Mouse (Mus musculus): ENCODE measurements around the gene Rnf126. TPM values are rescaled to one million over a fixed set of nuclear protein-coding genes. Genes with fewer than 3 reads are reported as not detected.

Rnf126 gene
- polyA plus RNA-seq, 1 experiment: not detected

DNA sequence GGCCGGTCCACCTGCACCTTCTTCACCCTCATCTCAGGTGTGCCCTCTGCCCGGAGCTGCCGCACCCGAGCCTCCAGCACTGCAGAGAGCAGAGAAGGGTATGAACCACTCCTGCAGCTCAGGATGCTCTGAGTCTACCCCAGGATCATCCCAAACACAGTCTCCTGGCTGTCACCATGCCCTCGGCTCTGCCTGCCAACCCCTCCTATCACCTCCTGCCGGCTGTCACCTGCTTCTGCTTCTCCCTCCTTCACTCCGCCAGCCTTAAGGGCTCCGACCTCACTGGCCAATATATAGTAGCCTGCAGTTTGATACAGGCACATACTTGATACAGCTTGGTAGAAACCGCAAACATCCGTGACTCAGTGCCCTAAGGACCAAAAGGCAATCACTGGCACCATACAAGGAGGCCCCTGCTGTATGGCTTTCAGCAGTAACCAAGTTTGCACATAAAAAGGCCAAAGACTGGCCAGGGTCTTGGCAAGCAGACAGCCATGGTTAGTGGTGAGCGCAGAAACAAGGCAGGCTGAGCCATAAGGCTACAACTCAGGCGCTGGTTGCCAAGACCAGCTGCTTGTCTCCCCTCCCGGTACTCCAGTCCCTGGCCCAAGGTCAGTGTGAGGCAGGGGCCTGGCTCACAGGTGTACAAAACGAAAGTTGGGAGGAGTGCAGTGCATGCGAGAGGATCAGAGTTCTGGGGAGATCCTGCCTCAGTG is 22.9 kb downstream of the Rnf126 start:
- WGBS: 89% methylated on average over 15 of the region's 15 CpGs
- Histone ChIP-seq H3K4me3 (ENCODE audit: insufficient read depth, low read depth, low read length) (no peak overlapping the region), H3K4me1 (ENCODE audit: control insufficient read depth, insufficient read depth, low read length) (peaks cover 4% of the 10 kb centered on the region; the same call in 1 of the 2 replicates), H3K27ac (ENCODE audit: insufficient read depth, low read depth, low read length) (no peak overlapping the region)
- no peak for TF ChIP-seq CTCF (IDR thresholded peaks at IDR 0.05; ENCODE audit: insufficient read depth, low read depth, low read length)

DNA sequence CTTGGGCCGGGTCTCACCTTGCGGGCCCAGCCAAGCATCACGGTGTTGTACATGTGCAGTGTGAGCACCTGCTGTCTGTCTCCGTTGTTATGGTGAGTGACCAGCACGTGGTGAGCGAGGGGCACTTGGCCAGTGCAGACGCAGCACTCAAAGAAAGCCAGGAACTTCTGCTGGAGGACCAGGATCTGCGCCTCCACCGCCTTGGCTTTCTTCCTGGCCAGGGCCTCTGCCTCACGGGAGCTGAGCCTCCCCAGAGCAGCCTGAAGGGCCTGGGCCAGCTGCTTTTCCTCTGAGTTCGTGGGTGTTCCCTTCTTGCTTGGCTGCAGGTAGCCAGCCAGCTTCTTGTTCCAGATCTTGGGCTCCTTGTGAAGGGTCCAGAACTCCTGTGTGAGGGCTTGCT is 23.6 kb downstream of the Rnf126 start:
- Histone ChIP-seq H3K4me1 (ENCODE audit: control insufficient read depth, insufficient read depth, low read length) (peaks cover 4% of the 10 kb centered on the region; the same call in 1 of the 2 replicates), H3K27ac (ENCODE audit: insufficient read depth, low read depth, low read length) (no peak overlapping the region), H3K4me3 (ENCODE audit: insufficient read depth, low read depth, low read length) (no peak overlapping the region)
- 87% methylated on average over 11 of the region's 11 CpGs for WGBS
- TF ChIP-seq CTCF (IDR thresholded peaks at IDR 0.05; ENCODE audit: insufficient read depth, low read depth, low read length) (no peak), POLR2A (IDR thresholded peaks at IDR 0.05; ENCODE audit: insufficient read depth, low read depth, low read length) (no peak)

DNA sequence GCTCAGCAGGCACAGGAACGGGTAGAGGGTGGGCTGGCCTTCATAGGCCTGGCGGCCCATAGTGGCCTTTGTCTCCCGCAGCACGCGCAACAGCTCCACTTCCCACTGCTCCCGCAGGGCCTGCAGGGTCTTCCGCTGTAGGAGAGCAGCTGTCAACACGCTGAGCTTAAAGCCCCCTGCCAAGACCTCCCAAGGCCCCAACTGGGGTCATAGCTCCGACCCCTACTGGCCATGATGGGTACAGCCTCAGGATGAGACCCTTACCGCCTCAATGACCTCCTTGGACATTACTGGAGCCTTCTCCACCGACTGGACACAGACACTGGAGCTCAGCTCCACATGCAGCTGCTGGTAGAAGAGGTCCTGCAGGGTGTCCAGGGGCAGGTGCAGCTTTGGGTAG is 25.9 kb downstream of the Rnf126 start:
- WGBS: 51% methylated on average over 11 of the region's 11 CpGs
- peaks cover 4% of the 10 kb centered on the region; the same call in 1 of the 2 replicates for H3K4me1 ChIP-seq (ENCODE audit: control insufficient read depth, insufficient read depth, low read length)
- H3K4me3 ChIP-seq (ENCODE audit: insufficient read depth, low read depth, low read length): no peak overlapping the region
- H3K27ac ChIP-seq (ENCODE audit: insufficient read depth, low read depth, low read length): no peak overlapping the region
- TF ChIP-seq CTCF (IDR thresholded peaks at IDR 0.05; ENCODE audit: insufficient read depth, low read depth, low read length) (no peak), POLR2A (IDR thresholded peaks at IDR 0.05; ENCODE audit: insufficient read depth, low read depth, low read length) (no peak)

DNA sequence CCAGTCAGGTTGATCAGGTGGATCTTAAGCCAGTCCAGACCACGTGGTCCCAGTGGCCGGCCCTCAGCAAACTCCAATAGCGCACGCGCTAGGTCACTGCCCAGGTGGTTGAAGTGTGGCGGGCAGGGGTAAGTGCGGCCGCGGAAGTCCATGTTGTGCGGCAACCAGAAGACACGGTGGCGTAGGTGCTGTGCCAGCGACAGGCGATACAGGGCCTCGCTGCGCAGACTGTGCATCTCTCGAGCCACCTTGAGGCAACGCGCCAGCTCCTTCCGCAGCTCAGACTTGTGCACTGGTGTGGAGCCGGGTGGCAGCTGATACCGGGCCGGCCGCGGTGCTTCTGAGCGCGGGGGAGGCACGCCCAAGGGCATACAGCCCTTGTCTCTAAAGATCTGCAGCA is 27.5 kb downstream of the Rnf126 start:
- Histone ChIP-seq H3K4me3 (ENCODE audit: insufficient read depth, low read depth, low read length) (no peak overlapping the region), H3K27ac (ENCODE audit: insufficient read depth, low read depth, low read length) (no peak overlapping the region), H3K4me1 (ENCODE audit: control insufficient read depth, insufficient read depth, low read length) (no peaks in the 10 kb centered on the region)
- no peak for TF ChIP-seq POLR2A (IDR thresholded peaks at IDR 0.05; ENCODE audit: insufficient read depth, low read depth, low read length)
- 96% methylated on average over 28 of the region's 28 CpGs for WGBS

DNA sequence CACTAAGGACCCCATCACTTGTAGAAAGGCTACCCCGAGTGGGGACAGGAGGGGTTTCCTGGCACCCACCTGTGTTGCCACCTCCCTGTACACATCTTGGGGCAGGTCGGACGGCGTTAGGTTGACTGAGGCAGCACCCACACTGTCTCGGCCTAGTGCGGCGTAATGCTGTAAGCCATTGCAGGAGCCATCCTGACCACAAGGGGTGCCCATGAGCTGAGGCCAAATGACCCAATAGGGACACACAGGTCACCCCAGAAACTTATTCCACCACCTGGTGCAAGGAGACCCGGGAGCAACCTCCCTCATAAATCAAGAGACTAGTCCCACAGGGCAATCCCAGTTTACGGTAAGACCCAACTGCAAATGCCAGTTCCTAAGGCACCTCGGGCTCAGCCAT is 28.5 kb downstream of the Rnf126 start:
- H3K4me3 ChIP-seq (ENCODE audit: insufficient read depth, low read depth, low read length): no peak overlapping the region
- H3K27ac ChIP-seq (ENCODE audit: insufficient read depth, low read depth, low read length): no peak overlapping the region
- WGBS: 86% methylated on average over 10 of the region's 10 CpGs
- no peaks in the 10 kb centered on the region for H3K4me1 ChIP-seq (ENCODE audit: control insufficient read depth, insufficient read depth, low read length)
- TF ChIP-seq CTCF (IDR thresholded peaks at IDR 0.05; ENCODE audit: insufficient read depth, low read depth, low read length) (peak; percentile 35; the same call in 1 of the 2 replicates), POLR2A (IDR thresholded peaks at IDR 0.05; ENCODE audit: insufficient read depth, low read depth, low read length) (no peak)

DNA sequence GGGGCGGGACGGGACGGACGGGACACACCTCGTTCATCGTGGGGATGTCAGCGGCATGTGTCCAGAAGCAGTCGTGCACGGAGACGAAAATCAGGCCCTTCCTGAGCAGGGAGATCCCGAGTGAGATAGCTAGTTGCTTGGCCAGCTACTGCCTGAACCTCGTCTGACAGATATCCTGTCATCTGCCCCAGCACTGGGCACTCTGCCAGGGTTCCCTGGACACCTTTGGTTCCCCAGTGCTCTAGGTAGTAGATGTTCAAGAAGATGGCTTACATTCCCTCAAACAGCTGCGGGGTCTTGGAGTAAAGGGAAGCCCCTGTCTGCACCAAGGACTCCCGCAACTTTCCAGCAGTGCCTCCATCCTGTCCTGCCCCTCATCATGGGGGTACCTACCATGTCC is 30.0 kb downstream of the Rnf126 start:
- Histone ChIP-seq H3K27ac (ENCODE audit: insufficient read depth, low read depth, low read length) (no peak overlapping the region), H3K4me1 (ENCODE audit: control insufficient read depth, insufficient read depth, low read length) (no peaks in the 10 kb centered on the region), H3K4me3 (ENCODE audit: insufficient read depth, low read depth, low read length) (no peak overlapping the region)
- WGBS: 86% methylated on average over 14 of the region's 14 CpGs
- TF ChIP-seq POLR2A (IDR thresholded peaks at IDR 0.05; ENCODE audit: insufficient read depth, low read depth, low read length): no peak
- no peak for TF ChIP-seq CTCF (IDR thresholded peaks at IDR 0.05; ENCODE audit: insufficient read depth, low read depth, low read length)

DNA sequence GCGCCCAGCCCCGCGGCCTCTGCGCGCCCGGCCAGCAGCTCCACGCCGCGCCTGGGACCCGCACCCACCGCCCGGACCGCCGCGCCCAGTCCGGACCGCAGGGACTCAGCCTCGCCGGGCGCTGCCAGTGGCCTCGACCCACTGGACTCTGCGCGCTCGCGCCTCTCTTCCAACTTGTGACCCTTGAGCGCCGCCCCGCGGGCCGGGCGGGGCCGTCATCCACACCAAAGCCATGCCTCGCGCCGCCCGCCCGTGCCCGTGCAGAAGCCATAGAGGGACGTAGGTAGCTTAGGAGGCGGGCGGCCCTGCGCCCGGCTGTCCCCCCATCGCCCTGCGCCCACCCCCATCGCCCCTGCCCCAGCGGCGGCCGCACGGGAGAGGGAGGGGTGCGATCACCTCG is 31.4 kb downstream of the Rnf126 start:
- Histone ChIP-seq H3K4me1 (ENCODE audit: control insufficient read depth, insufficient read depth, low read length) (no peaks in the 10 kb centered on the region), H3K27ac (ENCODE audit: insufficient read depth, low read depth, low read length) (no peak overlapping the region), H3K4me3 (ENCODE audit: insufficient read depth, low read depth, low read length) (no peak overlapping the region)
- 57% methylated on average over 51 of the region's 52 CpGs for WGBS
- TF ChIP-seq CTCF (IDR thresholded peaks at IDR 0.05; ENCODE audit: insufficient read depth, low read depth, low read length) (no peak), POLR2A (IDR thresholded peaks at IDR 0.05; ENCODE audit: insufficient read depth, low read depth, low read length) (no peak)

DNA sequence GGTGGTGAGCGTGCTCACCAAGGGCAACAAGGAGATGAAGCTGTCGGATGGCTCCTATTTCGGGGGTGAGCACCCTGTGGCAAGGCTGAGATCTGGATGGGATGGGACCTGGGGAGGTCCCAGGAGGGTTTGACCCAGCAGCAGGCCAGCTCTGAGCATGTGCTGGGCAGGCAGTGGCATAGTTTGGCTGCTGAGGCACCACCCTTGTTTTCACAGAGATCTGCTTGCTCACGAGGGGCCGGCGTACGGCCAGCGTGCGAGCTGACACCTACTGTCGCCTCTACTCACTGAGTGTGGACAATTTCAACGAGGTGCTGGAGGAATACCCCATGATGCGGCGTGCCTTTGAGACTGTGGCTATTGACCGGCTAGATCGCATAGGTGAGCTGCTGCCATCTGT is 32.9 kb downstream of the Rnf126 start:
- Histone ChIP-seq H3K4me3 (ENCODE audit: insufficient read depth, low read depth, low read length) (no peak overlapping the region), H3K27ac (ENCODE audit: insufficient read depth, low read depth, low read length) (no peak overlapping the region), H3K4me1 (ENCODE audit: control insufficient read depth, insufficient read depth, low read length) (peaks cover 8% of the 10 kb centered on the region)
- WGBS: 95% methylated on average over 15 of the region's 15 CpGs
- no peak for TF ChIP-seq CTCF (IDR thresholded peaks at IDR 0.05; ENCODE audit: insufficient read depth, low read depth, low read length)
- no peak for TF ChIP-seq POLR2A (IDR thresholded peaks at IDR 0.05; ENCODE audit: insufficient read depth, low read depth, low read length)

DNA sequence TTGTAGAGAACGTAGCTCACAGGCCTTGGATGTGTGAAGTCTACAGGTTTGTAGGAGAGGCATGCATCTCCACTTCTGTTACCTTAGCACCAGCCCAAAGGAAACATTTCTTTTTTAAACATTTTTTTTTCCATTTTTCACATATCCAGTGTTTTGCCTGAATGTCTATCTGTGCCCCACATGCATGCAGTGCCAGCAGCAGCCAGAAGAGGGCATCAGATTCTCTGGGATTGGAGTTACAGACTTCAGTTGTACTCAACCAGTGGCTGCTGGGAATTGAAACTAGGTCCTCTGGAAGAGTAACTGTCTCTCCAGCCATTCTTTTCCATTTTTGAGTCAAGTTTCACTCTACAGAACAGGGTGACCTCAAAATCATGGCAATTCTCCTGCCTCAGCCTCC is 34.3 kb downstream of the Rnf126 start:
- Histone ChIP-seq H3K4me1 (ENCODE audit: control insufficient read depth, insufficient read depth, low read length) (peaks cover 16% of the 10 kb centered on the region), H3K27ac (ENCODE audit: insufficient read depth, low read depth, low read length) (no peak overlapping the region), H3K4me3 (ENCODE audit: insufficient read depth, low read depth, low read length) (no peak overlapping the region)
- 95% methylated on average over 1 of the region's 1 CpGs for WGBS
- TF ChIP-seq CTCF (IDR thresholded peaks at IDR 0.05; ENCODE audit: insufficient read depth, low read depth, low read length): no peak
- TF ChIP-seq POLR2A (IDR thresholded peaks at IDR 0.05; ENCODE audit: insufficient read depth, low read depth, low read length): no peak
